Mouse (Mus musculus) NIH3T3 (cell line): ENCODE measurements around the gene 6030452D12Rik.
A peak's percentile ranks its signal among the peaks of the same experiment; 100 is the strongest.

Experiments used
- DNase-seq: peaks from one replicate; pipeline ENCODE4 v3.0.0-alpha.2; 2012; ENCODE audit warnings: low read depth

Gene 6030452D12Rik

DNA sequence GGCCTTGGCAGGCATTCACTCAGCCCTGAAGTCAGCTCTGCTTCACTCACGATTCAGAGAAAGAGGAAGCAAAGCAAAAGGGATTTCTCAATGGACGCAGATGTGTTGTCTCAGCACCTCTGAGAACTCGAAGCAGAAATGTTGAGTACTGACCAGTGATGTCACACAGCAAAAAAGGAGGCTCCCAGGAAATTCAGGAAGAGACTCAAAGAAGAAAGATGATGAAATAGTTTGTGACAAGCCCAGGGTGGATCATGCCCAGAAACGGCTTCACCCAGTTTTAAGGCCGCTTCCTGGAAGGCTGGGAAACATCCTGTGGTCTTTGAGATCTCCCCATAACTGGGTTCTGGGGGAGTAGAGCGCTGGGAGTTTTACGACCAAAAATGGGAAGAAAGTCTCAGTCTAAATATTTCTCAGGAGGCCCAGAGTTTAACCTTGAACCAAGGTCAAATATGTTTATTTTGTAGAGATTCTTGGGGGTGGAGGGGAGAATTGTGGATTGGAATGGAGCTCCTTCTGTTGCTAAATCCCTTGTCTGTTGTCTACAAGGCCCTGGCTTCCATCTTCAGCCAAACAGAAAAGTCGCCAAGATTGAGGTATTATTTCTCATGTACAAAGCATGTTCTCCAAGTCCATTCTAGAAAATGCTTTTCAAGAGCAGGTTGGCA lies at the start of gene 6030452D12Rik:
6030452D12Rik (plus strand) TSS at position 505 of the 668 bp plus-strand sequence.
- peak; percentile 81 for DNase-seq

DNA sequence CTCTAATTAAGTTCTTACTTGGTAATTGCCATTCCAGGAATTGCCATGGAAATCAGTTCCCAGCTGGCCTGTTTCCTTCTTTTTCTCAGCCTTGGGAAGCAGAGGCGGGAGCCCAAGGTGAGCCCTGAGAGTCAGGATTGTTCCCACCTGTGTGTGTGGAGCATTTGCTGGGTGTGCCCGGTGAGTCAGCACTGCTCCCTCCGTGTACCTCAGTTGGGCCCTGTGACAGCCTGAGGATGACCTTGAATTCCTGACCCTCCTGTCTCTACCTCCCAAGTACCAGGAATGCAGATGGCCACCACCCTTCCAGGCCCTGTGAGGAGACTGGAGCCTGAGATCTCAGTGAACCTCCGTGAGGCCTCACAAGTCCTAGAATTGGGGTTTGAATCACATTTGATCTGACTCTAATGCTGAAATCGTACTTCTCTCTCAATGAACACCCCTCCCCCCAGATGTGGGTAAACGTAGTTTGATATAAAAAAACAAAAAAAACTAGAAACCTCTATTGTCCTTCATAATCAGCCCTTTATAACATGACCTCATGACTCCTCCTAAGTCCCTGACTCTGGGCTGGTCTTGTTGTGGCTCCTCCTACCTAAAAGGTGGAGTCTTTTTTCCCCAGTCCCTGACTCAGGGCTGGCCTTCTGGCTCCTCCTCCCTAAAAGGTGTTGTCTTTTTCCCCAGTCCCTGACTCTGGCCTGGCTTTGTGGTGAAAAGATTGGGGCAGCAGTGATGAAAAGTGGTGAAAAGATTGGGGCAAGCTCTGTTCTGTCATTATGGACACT lies 48.8 kb upstream of the 6030452D12Rik start:
- DNase-seq, result no peak

DNA sequence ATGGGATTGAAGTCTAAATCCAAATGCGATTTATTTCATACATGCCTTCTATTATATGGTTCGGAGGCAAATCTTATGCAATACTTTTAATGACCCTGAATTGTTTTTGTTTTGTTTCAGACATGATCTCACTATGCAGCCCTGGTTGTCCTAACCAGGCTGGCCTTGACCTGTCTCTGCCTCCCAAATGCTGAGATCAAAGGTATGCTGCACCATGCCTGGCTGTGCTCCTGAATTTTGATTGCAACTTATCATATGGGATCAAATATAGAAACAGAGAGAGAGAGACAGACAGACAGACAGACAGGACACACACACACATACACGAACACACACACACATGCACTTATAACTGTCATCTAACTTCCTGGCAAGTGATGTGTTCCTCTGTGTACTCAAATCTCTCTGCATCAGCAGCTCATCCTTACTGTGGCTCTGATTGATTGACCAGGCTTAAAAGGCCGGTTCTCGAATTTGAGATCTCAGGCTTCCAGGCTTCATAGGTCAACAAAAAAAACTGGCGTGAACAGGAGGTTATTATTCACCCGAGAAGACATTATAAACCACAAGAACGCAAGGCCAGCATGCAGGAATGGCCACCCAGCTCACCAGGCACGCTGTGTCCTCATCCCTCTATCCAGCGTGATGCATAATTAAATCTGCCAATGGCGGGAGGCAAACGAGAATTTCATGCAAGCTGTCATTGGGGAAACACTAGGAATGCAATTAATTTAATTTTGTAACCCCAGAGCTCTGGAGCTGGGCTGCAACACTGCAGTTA lies 47.4 kb upstream of the 6030452D12Rik start:
- no peak for DNase-seq

DNA sequence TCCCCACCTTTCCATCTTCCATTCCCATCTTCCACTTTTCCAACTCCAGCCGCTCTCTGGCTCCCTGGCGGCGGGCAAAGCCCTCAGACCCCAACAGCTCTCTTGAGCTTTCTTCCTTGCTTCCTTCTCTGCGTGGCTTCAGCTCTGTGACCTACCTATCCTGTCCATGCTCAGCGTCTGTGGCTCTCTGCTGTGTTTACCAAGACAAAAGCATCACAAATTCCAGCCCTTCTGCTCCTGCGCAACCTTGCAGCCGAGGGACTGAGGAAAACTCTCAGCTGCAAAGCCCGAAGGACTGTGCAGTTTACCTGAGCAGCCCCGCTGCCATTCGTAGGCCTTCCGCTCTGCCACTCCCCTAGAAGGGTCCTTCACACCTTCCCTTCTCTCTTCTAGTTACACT lies 46.3 kb upstream of the 6030452D12Rik start:
- no peak for DNase-seq

DNA sequence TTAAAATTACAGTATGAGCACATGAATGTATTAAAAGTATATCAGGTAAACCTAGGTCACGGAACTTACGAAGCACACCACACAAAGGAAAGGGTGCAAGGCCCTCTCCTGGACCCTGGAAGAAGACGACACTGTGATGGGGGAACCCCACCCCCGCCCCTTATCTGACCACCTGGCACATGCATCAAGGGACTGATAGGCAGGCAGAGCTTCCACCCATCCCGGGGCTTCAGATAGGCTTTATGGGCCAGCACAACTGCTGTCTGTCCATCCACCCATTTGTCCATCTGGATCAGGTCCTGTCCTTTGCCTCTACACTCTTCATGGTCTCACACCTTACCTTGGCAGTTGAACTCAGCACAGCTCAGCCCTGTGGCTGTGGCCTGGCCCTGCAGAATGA lies 38.2 kb upstream of the 6030452D12Rik start:
- DNase-seq, result no peak

DNA sequence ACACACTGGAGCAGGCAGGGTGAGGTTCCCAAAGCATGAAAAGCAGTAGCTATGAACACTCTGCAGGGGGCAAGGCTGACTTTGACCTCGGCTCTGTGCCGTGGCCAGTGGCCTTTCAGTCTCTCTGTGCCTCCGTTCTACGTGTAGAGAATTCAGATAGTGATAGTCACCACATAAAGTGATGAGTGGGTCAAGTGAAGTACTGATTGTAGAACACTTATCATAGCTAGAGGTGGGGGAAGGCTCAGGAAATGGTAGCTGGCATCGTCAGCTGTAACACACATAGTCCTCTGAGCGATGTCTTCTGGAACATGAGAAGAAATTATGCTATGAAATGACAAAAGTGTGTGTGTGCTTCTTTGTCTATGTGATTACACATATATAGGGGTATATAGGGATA lies 36.5 kb upstream of the 6030452D12Rik start:
- DNase-seq, result no peak

DNA sequence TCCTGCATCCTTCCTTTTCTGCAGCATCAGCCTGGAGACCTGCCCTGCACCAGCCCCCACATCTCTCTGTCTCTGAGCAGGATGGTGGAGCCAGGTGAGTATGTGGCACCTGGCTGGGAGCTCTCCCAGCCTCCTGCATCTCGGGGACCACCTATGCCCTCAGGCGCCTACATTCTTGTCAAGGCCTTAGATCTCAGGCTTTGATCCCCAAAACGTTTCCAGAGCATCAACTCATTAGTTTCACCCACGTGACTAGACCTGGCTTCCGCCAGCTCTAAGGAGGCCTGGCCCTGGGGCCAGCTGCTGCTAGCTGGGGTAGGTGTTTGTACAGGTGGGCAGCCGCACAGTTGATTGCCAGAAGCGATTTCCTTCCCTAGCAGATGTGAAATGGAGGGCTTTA lies 30.8 kb upstream of the 6030452D12Rik start:
- DNase-seq, result no peak

DNA sequence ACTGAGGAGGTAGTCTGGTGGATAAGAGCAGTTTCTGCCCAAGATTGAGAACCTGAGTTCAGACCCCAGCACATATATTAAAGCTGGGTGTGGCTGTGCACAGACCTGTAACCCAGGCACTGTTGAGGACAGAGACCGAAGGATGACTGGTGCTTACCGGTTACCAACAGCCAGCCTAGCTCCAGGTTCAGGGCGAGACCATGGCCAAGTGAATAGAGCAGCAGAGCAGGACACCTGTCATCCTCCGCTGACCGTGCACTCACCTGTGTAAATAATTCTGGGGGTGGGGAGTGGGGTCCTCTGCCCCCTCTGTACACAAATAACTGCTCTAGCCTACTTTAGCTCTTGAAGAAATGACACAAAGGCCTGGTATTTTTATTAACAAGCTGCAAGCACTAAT lies 26.3 kb upstream of the 6030452D12Rik start:
- no peak for DNase-seq

DNA sequence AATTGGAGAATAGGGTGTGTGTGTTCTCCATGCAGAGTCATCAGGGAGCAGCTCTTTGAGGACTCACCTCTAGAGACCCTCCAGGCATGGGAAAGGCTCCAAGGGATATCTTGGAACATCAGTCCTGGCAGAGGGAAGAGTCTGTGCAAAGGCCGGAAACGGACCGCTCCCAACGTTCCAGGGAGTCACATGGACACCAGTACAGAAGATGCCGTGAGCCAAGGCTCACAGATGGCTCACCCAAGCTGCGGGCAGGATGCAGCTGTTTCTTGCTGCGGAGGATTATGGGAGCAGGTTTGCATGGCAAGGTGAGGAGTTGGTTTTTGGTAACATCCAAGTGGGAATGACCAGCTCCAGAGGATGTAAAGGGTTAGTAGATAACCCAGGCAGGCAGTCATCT lies 3.9 kb downstream of the 6030452D12Rik start:
- no peak for DNase-seq

DNA sequence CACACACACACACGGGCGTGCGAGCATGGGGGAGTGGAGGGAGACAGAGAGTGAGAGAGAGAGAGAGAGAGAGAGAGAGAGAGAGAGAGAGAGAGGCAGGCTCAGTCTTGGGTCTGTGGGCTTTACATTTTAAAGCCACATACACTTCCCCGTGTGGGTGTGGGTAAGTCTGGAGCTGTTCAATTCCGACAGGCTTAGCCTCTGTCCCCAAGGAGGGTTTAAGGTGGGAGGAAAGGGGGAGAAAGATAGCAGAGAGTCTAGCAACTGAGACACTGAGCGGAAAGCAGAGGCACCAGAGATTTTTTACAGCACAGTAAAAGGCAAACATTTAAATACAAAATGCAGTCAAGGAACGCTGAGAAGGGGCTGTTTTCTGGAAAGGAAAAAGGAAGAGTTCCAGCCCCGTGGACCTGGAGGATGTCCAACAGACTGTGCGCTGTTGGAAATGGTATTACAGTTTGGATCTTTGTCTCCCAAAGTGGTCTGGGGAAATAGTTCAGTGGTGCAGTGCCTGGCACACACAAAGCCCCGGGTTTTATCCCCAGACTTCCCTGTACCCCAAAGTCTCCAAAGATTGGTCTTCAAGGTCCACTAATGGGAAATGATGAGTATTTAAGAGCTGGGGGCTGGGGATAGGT lies 5.1 kb downstream of the 6030452D12Rik start:
- peak; percentile 50 for DNase-seq

DNA sequence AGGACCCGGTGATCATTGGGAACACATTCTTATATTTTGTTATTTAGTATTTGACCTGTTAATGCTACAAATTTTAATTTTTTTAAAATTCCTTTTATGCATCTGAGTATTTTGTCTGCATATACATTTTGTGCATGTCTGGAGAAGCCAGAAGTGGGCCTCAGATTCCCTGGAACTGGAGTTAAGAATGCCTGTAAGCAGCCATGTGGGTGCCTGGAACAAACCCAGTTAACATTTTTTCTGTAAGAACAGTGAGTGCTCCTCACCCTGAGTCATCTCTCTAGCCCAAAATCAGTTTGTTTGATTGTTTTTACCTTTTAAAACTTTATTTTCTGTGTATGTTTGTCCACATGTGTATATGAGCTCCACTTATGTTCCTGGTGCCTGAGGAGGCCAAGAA lies 5.8 kb downstream of the 6030452D12Rik start:
- peak; percentile 86 for DNase-seq

DNA sequence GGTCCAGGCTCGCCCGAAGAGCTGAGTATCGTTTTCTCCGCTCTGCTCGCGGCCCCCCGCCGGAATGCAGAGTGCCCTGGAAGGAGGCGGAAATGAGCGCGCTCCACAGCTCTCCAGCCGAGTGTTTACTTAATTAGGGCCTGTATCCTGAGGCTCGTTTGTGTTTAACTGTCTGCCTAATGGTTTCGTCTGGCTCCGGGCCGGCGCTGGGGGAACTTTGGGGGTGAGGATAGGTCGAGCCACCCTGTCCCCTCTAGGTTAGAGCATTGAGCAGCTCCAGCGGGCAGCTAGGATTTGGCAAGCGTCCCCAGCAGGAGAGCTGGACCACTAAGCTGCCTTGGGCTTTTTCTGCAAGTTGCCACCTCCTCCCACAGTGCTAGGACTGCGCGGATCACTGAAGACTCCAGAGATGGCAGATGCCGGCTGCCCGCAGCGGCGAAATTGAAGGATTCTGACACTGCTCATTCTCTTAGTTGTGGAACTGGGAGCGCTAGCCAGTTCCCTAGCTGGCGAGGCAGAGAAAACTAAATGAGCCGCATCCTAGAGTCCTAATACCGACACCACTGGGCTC lies 7.5 kb downstream of the 6030452D12Rik start:
- no peak for DNase-seq

DNA sequence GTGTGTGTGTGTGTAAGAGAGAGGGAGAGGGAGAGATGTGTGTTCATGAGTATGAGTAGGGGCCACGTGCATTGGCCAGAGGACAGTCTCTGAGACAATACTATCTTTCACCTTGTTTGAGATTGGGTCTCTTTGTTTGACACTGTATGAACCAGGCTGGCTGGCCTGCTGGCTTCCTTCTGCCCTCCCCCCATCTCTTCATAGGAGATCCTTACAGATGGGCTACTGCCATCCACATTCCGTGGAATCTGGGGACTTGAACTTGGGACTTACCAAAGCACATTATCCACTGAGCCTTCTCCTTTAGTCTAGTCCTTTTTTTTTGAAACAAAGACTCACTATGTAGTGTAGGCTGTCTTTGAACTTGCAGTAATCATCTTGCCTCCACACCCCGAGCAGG lies 8.1 kb downstream of the 6030452D12Rik start:
- DNase-seq, result no peak

DNA sequence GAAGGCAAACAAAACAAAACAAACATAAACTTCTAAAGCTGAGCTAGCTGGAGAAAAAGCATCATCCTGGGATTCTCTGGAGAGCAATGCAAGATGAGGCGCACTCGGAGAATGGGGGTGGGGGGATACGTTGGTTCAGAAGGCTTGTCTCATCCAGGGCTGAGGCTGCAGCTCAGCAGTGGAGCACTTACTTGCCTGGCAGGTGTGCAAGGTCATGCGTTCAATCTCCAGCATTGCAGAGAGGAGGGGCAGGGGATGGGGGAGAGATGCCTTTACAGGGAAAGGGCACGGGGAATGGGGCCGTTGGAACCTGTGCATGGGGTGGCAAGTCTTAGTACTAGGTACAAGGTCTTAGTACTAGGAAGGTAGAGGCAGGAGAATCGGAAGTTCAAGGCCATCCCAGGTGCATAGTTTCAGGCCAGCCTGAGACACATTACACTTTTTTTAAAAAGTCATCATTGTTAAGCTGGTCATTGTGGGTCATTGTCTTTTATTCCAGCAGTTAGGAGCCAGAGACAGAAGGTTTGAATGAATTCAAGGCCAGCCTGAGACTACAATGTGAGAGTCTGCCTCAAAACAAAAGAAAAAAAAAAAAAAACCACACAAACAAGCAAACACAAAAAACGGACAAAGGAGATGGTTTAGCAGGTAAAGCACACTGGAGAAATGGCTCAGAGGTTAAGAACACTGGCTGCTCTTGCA lies 8.9 kb downstream of the 6030452D12Rik start:
- no peak for DNase-seq

DNA sequence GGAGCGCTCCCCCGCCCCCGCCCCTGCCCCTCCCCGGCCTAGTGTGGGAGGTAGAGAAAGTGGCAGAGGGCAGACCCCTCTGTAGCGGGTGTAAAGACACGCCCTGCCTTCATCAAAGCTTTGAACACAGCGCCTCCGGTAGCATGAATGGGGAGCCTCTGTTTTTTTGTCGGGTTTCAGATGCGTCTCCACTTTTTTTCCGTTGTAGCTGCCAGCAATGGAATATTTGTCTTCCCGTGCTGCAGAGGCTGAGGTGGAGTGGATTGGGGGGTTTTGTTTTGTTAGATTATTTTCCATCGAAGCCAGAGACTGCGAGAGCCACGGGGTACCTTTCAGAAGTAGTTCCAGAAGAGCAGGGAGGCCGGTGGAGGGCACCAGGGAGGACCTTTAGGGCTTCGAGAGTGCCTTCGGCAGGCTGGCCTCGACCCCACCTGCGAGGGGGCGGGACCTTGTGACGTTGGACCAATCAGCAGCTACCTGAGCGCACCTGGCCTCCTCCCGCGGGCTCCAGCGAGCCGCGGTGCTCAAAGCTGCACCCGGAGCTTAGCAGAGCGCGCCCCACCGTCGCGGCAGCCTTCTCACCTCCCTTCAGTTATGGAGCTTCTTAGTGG lies 10.1 kb downstream of the 6030452D12Rik start, which contains the start of gene Cdh3:
Cdh3 (plus strand) TSS at position 527 of the 611 bp plus-strand sequence.
- DNase-seq, result no peak

DNA sequence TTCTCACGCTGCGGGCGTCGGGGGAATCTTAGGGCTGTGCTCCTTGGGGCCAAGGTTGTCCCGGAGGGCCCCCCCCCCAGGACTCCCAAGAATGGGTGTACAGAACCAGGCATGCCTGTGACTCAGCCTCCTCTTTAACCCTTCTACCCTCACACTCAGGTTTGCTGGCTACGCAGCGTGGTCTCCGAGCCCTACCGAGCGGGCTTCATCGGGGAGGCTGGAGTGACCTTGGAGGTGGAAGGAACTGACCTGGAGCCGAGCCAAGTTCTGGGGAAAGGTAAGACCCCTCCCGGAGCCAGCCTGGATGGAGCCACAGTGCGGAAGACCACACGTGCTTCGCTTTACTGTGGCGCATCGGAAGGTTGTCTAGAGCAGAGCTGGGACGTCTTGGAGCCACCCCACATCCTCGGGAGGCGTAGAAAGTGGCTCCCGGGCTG lies 10.8 kb downstream of the 6030452D12Rik start:
- no peak for DNase-seq

DNA sequence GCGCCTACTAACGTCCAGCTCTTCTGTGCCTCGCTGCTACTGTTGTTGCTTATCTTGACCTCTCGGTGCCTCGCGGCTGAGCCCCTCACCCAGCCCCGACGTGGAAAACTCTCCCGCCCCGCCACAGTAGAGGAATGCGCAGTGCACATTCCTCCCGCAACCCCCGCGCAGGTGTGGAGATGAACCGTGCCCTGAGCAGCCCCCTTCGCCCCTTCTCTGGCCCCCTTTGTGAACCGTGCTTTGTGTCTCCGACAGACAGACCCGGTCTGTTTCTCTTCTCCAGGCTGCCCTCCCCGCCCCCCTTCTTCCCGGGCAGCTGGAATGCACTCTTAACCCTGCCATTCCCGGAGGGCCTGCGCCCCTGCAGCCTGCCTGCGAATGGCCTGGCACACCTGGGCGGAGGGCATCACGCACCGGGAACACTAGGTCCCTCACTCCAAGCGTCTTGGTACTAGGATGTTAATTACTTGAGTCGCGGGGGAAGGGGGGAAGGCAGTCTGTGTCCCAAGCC lies 11.3 kb downstream of the 6030452D12Rik start:
- no peak for DNase-seq

DNA sequence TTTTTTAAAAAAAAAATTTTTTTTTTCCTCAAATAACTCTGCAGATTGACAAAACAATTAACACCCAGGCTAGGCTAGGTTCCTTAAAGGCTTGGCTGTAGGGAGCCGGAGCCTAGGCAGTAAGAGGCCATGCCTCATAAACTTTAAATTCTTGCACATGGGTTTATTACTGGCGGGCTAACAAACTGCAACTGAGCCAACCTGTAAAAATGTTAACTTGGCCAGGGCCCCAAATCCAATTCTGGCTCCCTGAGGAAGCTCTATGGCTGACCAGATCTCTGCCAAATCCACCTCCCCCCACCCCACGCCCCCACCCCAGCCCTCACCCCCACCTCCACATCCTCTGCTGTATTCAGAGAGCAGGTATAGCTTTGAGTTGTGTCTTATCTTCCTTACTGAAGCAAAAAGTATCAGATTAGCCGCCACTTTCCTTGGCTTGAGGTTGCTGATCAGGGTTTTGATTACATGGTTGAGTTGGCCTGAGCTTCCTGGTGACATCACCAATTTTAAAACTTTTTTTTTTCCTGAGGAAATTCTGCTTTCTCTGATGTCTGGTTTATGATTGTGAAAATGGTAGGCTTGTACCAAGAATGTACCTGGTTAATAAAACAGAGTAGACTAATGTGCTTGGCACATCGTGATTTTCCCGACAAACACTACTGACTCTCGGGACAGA lies 12.3 kb downstream of the 6030452D12Rik start:
- peak; percentile 83 for DNase-seq

DNA sequence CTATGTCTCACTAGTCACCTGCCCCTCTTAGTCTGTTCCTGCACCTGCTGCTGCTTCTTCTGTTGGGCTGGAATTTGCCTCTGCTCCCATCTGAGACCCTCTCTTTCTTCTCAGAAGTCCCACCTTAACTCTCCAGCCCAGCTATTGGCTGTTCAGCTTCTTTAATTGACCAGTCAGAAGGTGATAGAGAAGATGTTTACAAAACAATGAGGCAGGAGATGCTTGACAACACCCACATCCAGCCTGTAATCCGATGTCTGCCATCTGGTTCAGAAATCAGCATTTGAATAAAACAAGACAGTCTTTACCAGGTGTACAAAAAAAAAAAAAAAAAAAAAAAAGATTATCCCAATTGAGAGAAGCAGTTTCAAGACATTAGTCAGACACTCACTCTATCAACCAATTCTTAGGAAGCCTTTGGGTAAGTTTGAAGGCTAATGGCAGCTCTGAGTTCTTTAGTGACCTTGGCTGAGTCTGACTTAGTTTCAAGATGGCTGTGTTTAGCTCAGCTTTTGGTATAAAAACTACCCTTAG lies 15.7 kb downstream of the 6030452D12Rik start:
- DNase-seq, result no peak

DNA sequence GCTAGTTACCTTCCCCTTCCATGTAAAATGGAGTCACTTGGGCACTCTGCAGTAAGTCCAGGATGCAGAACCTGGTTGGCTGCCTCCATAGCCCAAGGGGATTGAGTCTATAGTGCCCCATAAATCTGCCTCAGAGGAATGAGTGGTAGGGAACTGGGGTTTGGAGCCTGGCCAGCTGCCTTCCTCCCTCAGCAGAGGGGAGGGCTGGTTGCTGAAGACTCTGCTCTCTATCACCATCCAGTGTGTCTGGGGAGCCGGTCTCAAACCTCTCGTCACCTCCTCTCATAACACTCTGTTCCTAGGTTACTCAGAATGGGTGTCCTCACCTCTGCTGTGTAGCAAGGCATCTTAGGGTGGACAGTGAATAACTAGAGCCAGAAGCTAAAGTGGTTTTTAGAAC lies 16.3 kb downstream of the 6030452D12Rik start:
- DNase-seq, result peak; percentile 86
